ENCODE assay signal across 8 mouse cellular contexts in the genomic region with DNA sequence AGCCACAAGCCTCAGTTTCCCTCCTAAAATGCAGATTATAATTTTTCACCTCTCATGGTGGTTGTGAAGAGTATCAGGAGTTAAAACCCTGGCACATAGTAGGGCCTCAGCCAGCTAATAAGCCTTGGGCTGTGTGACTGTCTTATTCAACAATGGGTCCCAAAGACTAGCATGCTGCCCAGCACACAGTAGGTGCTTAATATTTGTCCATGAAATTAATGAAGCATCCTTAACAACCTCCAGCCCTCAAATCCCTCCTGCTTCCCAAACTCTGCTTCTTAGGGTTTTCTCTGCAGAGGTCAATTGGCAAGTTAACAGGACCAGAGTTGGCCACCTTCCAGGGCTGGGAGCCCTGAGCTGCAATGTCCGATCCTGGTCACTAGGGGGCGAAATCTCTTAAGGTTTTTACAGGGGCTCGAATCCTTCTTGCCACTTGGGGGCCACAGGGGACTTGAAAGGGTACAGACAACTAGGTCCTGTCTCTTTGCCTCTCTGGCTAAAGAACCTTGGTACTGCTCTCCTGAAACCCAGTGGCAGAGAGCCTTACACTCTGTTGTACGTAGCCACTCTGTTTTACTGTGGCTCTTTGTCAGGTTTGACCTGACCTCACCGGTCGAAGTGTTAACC.
DNase-seq lines count a peak whose midpoint lies in the region; ATAC-seq and TF ChIP-seq lines count a peak whose summit lies in the region.

No protein-coding gene starts in this region.

- no peak overlapping the region for H3K4me2 ChIP-seq in neural tube, embryonic 15.5 days
- H3K4me2 ChIP-seq in kidney, embryonic 14.5 days (replicated peaks; ENCODE audit: low read depth, low read length) = no peak overlapping the region

- peak; percentile 81 for DNase-seq in neural tube, embryonic 10.5 days (ENCODE audit: extremely low spot score, low spot score)
- peak; percentile 70 for DNase-seq in cerebellum, adult 11-12 months
- DNase-seq in frontal cortex, postnatal 25 days (ENCODE audit: low spot score in 2 of 2) = peak; percentile 65 to 71
- peak; percentile 55 for DNase-seq in liver, adult 2 months (ENCODE audit: extremely low read depth, low read depth, low spot score)
- peak; percentile 54 for DNase-seq in retina, adult 2 months (ENCODE audit: low read depth, low spot score)
- peak; percentile 55 to 62 for DNase-seq in thymus, postnatal 36 days

- no peak overlapping the region for H3K27ac ChIP-seq in neural tube, embryonic 15.5 days (replicated peaks)
- no peak overlapping the region for H3K27ac ChIP-seq in kidney, embryonic 14.5 days (ENCODE audit: low read depth, low read length)
- H3K27ac ChIP-seq in liver, adult 2 months (replicated peaks; ENCODE audit: insufficient read depth, low read depth, low read length) = no peak overlapping the region

- H3K4me1 ChIP-seq in neural tube, embryonic 15.5 days = no peaks in the 10 kb centered on the region; the same call in 1 of the 2 replicates
- 0 out of 2 replicates have a peak, but pooled peaks cover 1% of the 10 kb centered on the region for H3K4me1 ChIP-seq in kidney, embryonic 14.5 days (ENCODE audit: control insufficient read depth, insufficient read depth, low read length)
- no peaks in the 10 kb centered on the region for H3K4me1 ChIP-seq in liver, adult 2 months (ENCODE audit: control insufficient read depth, insufficient read depth, low read length)

- H3K36me3 ChIP-seq in neural tube, embryonic 15.5 days = no peaks in the 10 kb centered on the region
- H3K36me3 ChIP-seq in kidney, embryonic 14.5 days (ENCODE audit: control insufficient read depth, insufficient read depth, low read length) = no peaks in the 10 kb centered on the region
- no peaks in the 10 kb centered on the region for H3K36me3 ChIP-seq in liver, adult 2 months (ENCODE audit: control insufficient read depth, insufficient read depth, low read length)

- no peak for ATAC-seq in neural tube, embryonic 15.5 days (ENCODE audit: low FRiP score)
- ATAC-seq in kidney, embryonic 14.5 days (ENCODE audit: low FRiP score, low TSS enrichment) = 0 out of 2 replicates have a peak, but pooled peaks have one; percentile 20

- no peak overlapping the region for H3K4me3 ChIP-seq in neural tube, embryonic 15.5 days (replicated peaks)
- no peak overlapping the region for H3K4me3 ChIP-seq in kidney, embryonic 14.5 days (ENCODE audit: low read length)
- H3K4me3 ChIP-seq in liver, adult 2 months (ENCODE audit: insufficient read depth, low read depth, low read length) = no peak overlapping the region

- H3K9me3 ChIP-seq in neural tube, embryonic 15.5 days (replicated peaks) = no peaks in the 10 kb centered on the region
- H3K9me3 ChIP-seq in kidney, embryonic 14.5 days (ENCODE audit: control insufficient read depth, low read length) = no peaks in the 10 kb centered on the region

- no peak overlapping the region for H3K9ac ChIP-seq in neural tube, embryonic 15.5 days (replicated peaks)
- H3K9ac ChIP-seq in kidney, embryonic 14.5 days (ENCODE audit: low read depth, low read length) = no peak overlapping the region
- H3K9ac ChIP-seq in liver, adult 2 months (ENCODE audit: low read depth, low read length) = no peak overlapping the region

- TF ChIP-seq CTCF in liver, adult 2 months (IDR thresholded peaks at IDR 0.05; ENCODE audit: low read depth, low read length) = peak; percentile 91

- no peaks in the 10 kb centered on the region for H3K27me3 ChIP-seq in neural tube, embryonic 15.5 days (replicated peaks)
- H3K27me3 ChIP-seq in kidney, embryonic 14.5 days (ENCODE audit: control insufficient read depth, insufficient read depth, low read length) = no peaks in the 10 kb centered on the region
- H3K27me3 ChIP-seq in liver, adult 2 months (ENCODE audit: control insufficient read depth, insufficient read depth, low read length) = no peaks in the 10 kb centered on the region

- no peak for TF ChIP-seq POLR2A in liver, adult 2 months (IDR thresholded peaks at IDR 0.05; ENCODE audit: extremely low read depth, insufficient read depth, low read length)

- WGBS in neural tube, embryonic 15.5 days = 37% methylated on average over 6 of the region's 6 CpGs
- 33% methylated on average over 6 of the region's 6 CpGs for WGBS in kidney, embryonic 14.5 days
- WGBS in liver, adult 2 months = 34% methylated on average over 6 of the region's 6 CpGs

- H3K79me2 ChIP-seq in liver, adult 2 months (ENCODE audit: control insufficient read depth, insufficient read depth, low read length) = no peaks in the 10 kb centered on the region
